Mouse (Mus musculus) lung, embryonic 14.5 days (tissue): ENCODE measurements around the gene Ctxn1. TPM values are rescaled to one million over a fixed set of nuclear protein-coding genes. Genes with fewer than 3 reads are reported as not detected.
"Not testable (repeated sequence)": the region's sequence is repeated elsewhere in the genome, so short reads cannot be mapped to it uniquely, and the experiment has no call there.

ENCODE experiments used
- ATAC-seq: fragments of 200-750 bp; cut with Nextera tagmentation; 2 replicates; pipeline ENCODE4 v1.8.0; 2017; ENCODE audit warnings: mild to moderate bottlenecking, moderate TSS enrichment, moderate library complexity; ENCODE audit not compliant: insufficient read depth
- DNase-seq: peaks from one replicate; pipeline ENCODE4 v3.0.0-alpha.2; 2015
- H3K27ac ChIP-seq: fragments of 300-500 bp; sonication (generic); 2 replicates; pipeline ENCODE4 v1.5.1; 2014; ENCODE audit warnings: low read depth, mild to moderate bottlenecking, moderate library complexity
- H3K27me3 ChIP-seq: fragments of 300-500 bp; sonication (generic); 2 replicates; pipeline ENCODE4 v1.6.1; 2014; ENCODE audit warnings: low read length, control low read depth; ENCODE audit not compliant: insufficient read depth
- H3K36me3 ChIP-seq: fragments of 300-500 bp; sonication (generic); 2 replicates; pipeline ENCODE4 v1.6.1; 2014; ENCODE audit warnings: control low read depth; ENCODE audit not compliant: insufficient read depth
- H3K4me1 ChIP-seq: fragments of 300-500 bp; sonication (generic); 2 replicates; pipeline ENCODE4 v1.6.1; 2014; ENCODE audit warnings: antibody characterized with exemption, control low read depth; ENCODE audit not compliant: insufficient read depth
- H3K4me2 ChIP-seq: fragments of 300-500 bp; sonication (generic); 2 replicates; pipeline ENCODE4 v1.6.1; 2014; ENCODE audit warnings: mild to moderate bottlenecking
- H3K4me3 ChIP-seq: fragments of 300-500 bp; sonication (generic); 2 replicates; pipeline ENCODE4 v1.5.1; 2014; ENCODE audit warnings: low read depth, low read length
- H3K9ac ChIP-seq: fragments of 300-500 bp; sonication (generic); 2 replicates; pipeline ENCODE4 v1.6.1; 2014
- H3K9me3 ChIP-seq: fragments of 300-500 bp; sonication (generic); 2 replicates; pipeline ENCODE4 v1.6.1; 2016; ENCODE audit warnings: low read depth, low read length, control low read depth
- CTCF ChIP-seq: IDR thresholded peaks from 2 replicates; pipeline ENCODE4 v1.5.1; 2016; ENCODE audit warnings: antibody characterized with exemption, low read depth
- WGBS: fragments of 180-500 bp; shearing (Covaris S2); extraction: QIAGEN DNeasy Blood & Tissue Kit; methylation state at CpG from one replicate; pipeline ENCODE4 v1.1.7; 2014; 5-methylcytosine and 5-hydroxymethylcytosine counted together
- polyA plus RNA-seq: library from polyadenylated mRNA; unstranded; fragments of >200 nt; fragmentation: Nextera tagmentation; extraction: Ambion mirVana; gene quantifications from 2 replicates; pipeline ENCODE4 v1.2.1, GENCODE M21; 2014

Gene Ctxn1
- polyA plus RNA-seq, 1 experiment from 2014 or later, result 80.7 TPM

- Histone ChIP-seq H3K27me3 (no peaks in the 10 kb centered on the region), H3K4me1 (0 out of 2 replicates have a peak, but pooled peaks cover 3% of the 10 kb centered on the region), H3K27ac (no peak overlapping the region; the same call in 1 of the 2 replicates), H3K4me2 (peak overlapping the region; percentile 77), H3K36me3 (peaks cover 59% of the 10 kb centered on the region), H3K9ac (no peak overlapping the region; the same call in 1 of the 2 replicates), H3K4me3 (no peak overlapping the region), H3K9me3 (no peaks in the 10 kb centered on the region)
- no peak for DNase-seq
- WGBS, result 78% methylated on average over 4 of the region's 4 CpGs
- no peak for TF ChIP-seq CTCF
- ATAC-seq, result no peak
Measured at GRCm38 (mm10) chr8:4257350-4257749, 1.7 kb downstream of the Ctxn1 start.

GRCm38 (mm10) chr8:4256911-4257310 lies 2.2 kb downstream of the Ctxn1 start:
- Histone ChIP-seq H3K36me3 (peaks cover 54% of the 10 kb centered on the region), H3K9me3 (no peaks in the 10 kb centered on the region), H3K9ac (no peak overlapping the region; the same call in 1 of the 2 replicates), H3K4me2 (peak overlapping the region; percentile 77), H3K4me1 (0 out of 2 replicates have a peak, but pooled peaks cover 3% of the 10 kb centered on the region), H3K4me3 (no peak overlapping the region), H3K27ac (no peak overlapping the region), H3K27me3 (no peaks in the 10 kb centered on the region)
- ATAC-seq (no peak), DNase-seq (peak; percentile 28)
- TF ChIP-seq CTCF, result no peak
- 48% methylated on average over 4 of the region's 4 CpGs for WGBS

GRCm38 (mm10) chr8:4255471-4255870 lies 3.6 kb downstream of the Ctxn1 start:
- peaks cover 41% of the 10 kb centered on the region for H3K36me3 ChIP-seq
- H3K9me3 ChIP-seq, H3K4me2 ChIP-seq, H3K4me3 ChIP-seq, ATAC-seq, DNase-seq, H3K27me3 ChIP-seq, H3K27ac ChIP-seq, H3K4me1 ChIP-seq, H3K9ac ChIP-seq: not testable (repeated sequence)
- WGBS, result 80% methylated on average over 7 of the region's 7 CpGs

- Histone ChIP-seq H3K4me1 (0 out of 2 replicates have a peak, but pooled peaks cover 3% of the 10 kb centered on the region), H3K4me3 (peak overlapping the region; percentile 73), H3K9me3 (no peaks in the 10 kb centered on the region), H3K36me3 (peaks cover 35% of the 10 kb centered on the region), H3K27ac (no peak overlapping the region), H3K4me2 (peak overlapping the region; percentile 81), H3K9ac (peak overlapping the region; percentile 67), H3K27me3 (no peaks in the 10 kb centered on the region)
- no peak for ATAC-seq
- 57% methylated on average over 6 of the region's 6 CpGs for WGBS
- DNase-seq, result peak; percentile 75
- TF ChIP-seq CTCF, result peak; percentile 58
Measured at GRCm38 (mm10) chr8:4254001-4254400, 5.1 kb downstream of the Ctxn1 start.

GRCm38 (mm10) chr8:4252934-4253841 lies 5.9 kb downstream of the Ctxn1 start, which contains the start of gene Snapc2:
Gene Snapc2 (plus strand): TSS chr8:4253080.
- Histone ChIP-seq H3K9me3 (no peaks in the 10 kb centered on the region), H3K36me3 (peaks cover 39% of the 10 kb centered on the region), H3K4me2 (peak within 1 kb of the TSS; percentile 81), H3K9ac (peak within 1 kb of the TSS; percentile 67), H3K4me1 (0 out of 2 replicates have a peak, but pooled peaks cover 3% of the 10 kb centered on the region), H3K27ac (peak within 1 kb of the TSS; percentile 84), H3K4me3 (peak within 1 kb of the TSS; percentile 73), H3K27me3 (no peaks in the 10 kb centered on the region)
- TF ChIP-seq CTCF, result no peak
- peak; percentile 91 for ATAC-seq
- 1% methylated on average over 69 of the region's 69 CpGs for WGBS
- DNase-seq, result peak; percentile 99

GRCm38 (mm10) chr8:4252116-4252760 lies 6.8 kb downstream of the Ctxn1 start:
- no peak overlapping the region for H3K27ac ChIP-seq
- 48% methylated on average over 8 of the region's 8 CpGs for WGBS
- H3K27me3 ChIP-seq, result no peaks in the 10 kb centered on the region
- peaks cover 44% of the 10 kb centered on the region for H3K36me3 ChIP-seq
- H3K9ac ChIP-seq, result peak overlapping the region; percentile 67
- peak; percentile 0; the same call in 1 of the 2 replicates for ATAC-seq
- peak overlapping the region; percentile 73 for H3K4me3 ChIP-seq
- no peak for DNase-seq
- no peaks in the 10 kb centered on the region for H3K9me3 ChIP-seq
- H3K4me2 ChIP-seq, result peak overlapping the region; percentile 81
- no peak for TF ChIP-seq CTCF
- H3K4me1 ChIP-seq, result 0 out of 2 replicates have a peak, but pooled peaks cover 3% of the 10 kb centered on the region
